8 mouse cellular contexts compared by ENCODE assay signal in the genomic region with DNA sequence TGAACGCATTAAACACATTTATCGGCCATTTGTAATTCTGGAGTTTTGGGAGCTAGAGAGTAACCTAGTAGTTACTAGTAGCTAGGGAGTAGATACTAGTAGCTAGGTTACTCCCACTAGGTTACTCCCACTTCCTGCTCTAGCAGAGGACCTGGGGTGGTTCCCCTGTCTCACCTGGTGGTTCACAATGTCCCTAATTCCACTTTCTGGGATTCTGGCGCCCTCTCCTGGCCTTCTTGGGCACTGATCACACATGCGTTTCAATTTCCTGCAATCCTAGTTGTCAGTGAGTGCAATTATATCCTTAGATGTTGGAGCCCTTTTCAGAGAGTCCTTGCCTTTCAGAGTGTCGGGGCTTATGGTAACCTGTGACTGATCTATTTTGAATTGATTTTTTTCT. TPM values are rescaled to one million over a fixed set of nuclear protein-coding genes. Genes with fewer than 3 reads are reported as not detected.
DNase-seq lines count a peak whose midpoint lies in the region.

No protein-coding gene starts in this region.

- peak; percentile 44 for DNase-seq in gastrocnemius, postnatal 10 days
- no peak for DNase-seq in gastrocnemius, postnatal 25 days
- peak; percentile 49 for DNase-seq in 3T3-L1 (ENCODE audit: low read depth, low spot score)
- peak; percentile 77 to 93 for DNase-seq in adrenal gland, adult (ENCODE audit: inconsistent age in 2 of 2, low spot score in 1 of 2)
- peak; percentile 72 for DNase-seq in embryo, embryonic 10.5 days (ENCODE audit: low spot score)
- DNase-seq in kidney, postnatal 4 days = peak; percentile 81
- peak; percentile 29 for DNase-seq in lung, postnatal 25 days (ENCODE audit: low spot score)
- DNase-seq in thymus, postnatal 0 days (ENCODE audit: low spot score) = peak; percentile 56

RNA-seq across cellular contexts. Expression of gene Trank1, which starts 2.7 kb away (rescaled TPM):
- total RNA-seq in gastrocnemius, postnatal 10 days (2021) = under 1 TPM; 0.49 to 0.52 TPM
- total RNA-seq in gastrocnemius, postnatal 25 days (2021) = under 1 TPM; 0.05 to 0.19 TPM
- 0.04 and 0.05 TPM in 2 replicates for polyA plus RNA-seq in thymus, postnatal 0 days (2015; fragmentation: Nextera tagmentation; extraction: Ambion mirVana)

RNA-seq across cellular contexts. Expression of gene Epm2aip1, which starts 42.5 kb away (rescaled TPM):
- total RNA-seq in gastrocnemius, postnatal 10 days (2021) = 10 to 100 TPM; 26.8 to 29.9 TPM
- 10 to 100 TPM; 18.8 to 19.2 TPM for total RNA-seq in gastrocnemius, postnatal 25 days (2021)
- polyA plus RNA-seq in thymus, postnatal 0 days (2015; fragmentation: Nextera tagmentation; extraction: Ambion mirVana) = 19.9 and 22.8 TPM in 2 replicates

RNA-seq across cellular contexts. Expression of gene Mlh1, which starts 42.6 kb away (rescaled TPM):
- 10 to 100 TPM; 11.1 to 17.8 TPM for total RNA-seq in gastrocnemius, postnatal 10 days (2021)
- 1 to 10 TPM; 4.4 to 8.7 TPM for total RNA-seq in gastrocnemius, postnatal 25 days (2021)
- 30.4 and 32.1 TPM in 2 replicates for polyA plus RNA-seq in thymus, postnatal 0 days (2015; fragmentation: Nextera tagmentation; extraction: Ambion mirVana)
